Mouse (Mus musculus): ENCODE data around the gene Hey2. TPM values are rescaled to one million over a fixed set of nuclear protein-coding genes. Genes with fewer than 3 reads are reported as not detected.

The Hey2 gene
- polyA plus RNA-seq, 1 experiment from 2014 or later = 5.0 TPM

GRCm38 (mm10) chr10:30810247-30810966 lies 32.2 kb downstream of the Hey2 start:
- 40% methylated on average over 9 of the region's 9 CpGs for WGBS
- Histone ChIP-seq H3K9me3 (no peaks in the 10 kb centered on the region), H3K27ac (no peak overlapping the region), H3K4me3 (replicated peaks) (peak overlapping the region; percentile 39), H3K36me3 (no peaks in the 10 kb centered on the region), H3K4me2 (replicated peaks) (peak overlapping the region; percentile 52), H3K4me1 (replicated peaks) (no peaks in the 10 kb centered on the region), H3K9ac (peak overlapping the region; percentile 44; the same call in 1 of the 2 replicates), H3K27me3 (replicated peaks) (no peaks in the 10 kb centered on the region)
- peak; percentile 74 for ATAC-seq

GRCm38 (mm10) chr10:30803587-30804253 lies 38.9 kb downstream of the Hey2 start:
- ATAC-seq = no peak; the same call in 1 of the 2 replicates
- Histone ChIP-seq H3K4me1 (replicated peaks) (no peaks in the 10 kb centered on the region; the same call in 1 of the 2 replicates), H3K27ac (peak overlapping the region; percentile 97), H3K27me3 (replicated peaks) (no peaks in the 10 kb centered on the region), H3K36me3 (no peaks in the 10 kb centered on the region), H3K4me3 (replicated peaks) (peak overlapping the region; percentile 85), H3K9me3 (no peaks in the 10 kb centered on the region), H3K4me2 (replicated peaks) (peak overlapping the region; percentile 69), H3K9ac (peak overlapping the region; percentile 82)
- 33% methylated on average over 7 of the region's 7 CpGs for WGBS

- Histone ChIP-seq H3K4me2 (replicated peaks) (peak within 1 kb of the TSS; percentile 69), H3K36me3 (no peaks in the 10 kb centered on the region), H3K4me3 (replicated peaks) (peak within 1 kb of the TSS; percentile 85), H3K9me3 (no peaks in the 10 kb centered on the region), H3K27ac (peak within 1 kb of the TSS; percentile 97), H3K4me1 (replicated peaks) (no peaks in the 10 kb centered on the region; the same call in 1 of the 2 replicates), H3K27me3 (replicated peaks) (no peaks in the 10 kb centered on the region), H3K9ac (peak within 1 kb of the TSS; percentile 82)
- peak; percentile 96 for ATAC-seq
- under 1% methylated on average over 89 of the region's 89 CpGs for WGBS
Observed at GRCm38 (mm10) chr10:30802681-30803586, 39.7 kb downstream of the Hey2 start, which contains the start of gene Ncoa7. Gene Ncoa7, minus strand, starts transcription at chr10:30803326.

GRCm38 (mm10) chr10:30802033-30802432 lies 40.6 kb downstream of the Hey2 start:
- Histone ChIP-seq H3K9me3 (no peaks in the 10 kb centered on the region), H3K27ac (no peak overlapping the region), H3K27me3 (replicated peaks) (no peaks in the 10 kb centered on the region), H3K9ac (no peak overlapping the region), H3K4me1 (replicated peaks) (no peaks in the 10 kb centered on the region; the same call in 1 of the 2 replicates), H3K4me3 (replicated peaks) (peak overlapping the region; percentile 85), H3K4me2 (replicated peaks) (peak overlapping the region; percentile 69), H3K36me3 (no peaks in the 10 kb centered on the region)
- ATAC-seq = no peak
- 11% methylated on average over 8 of the region's 8 CpGs for WGBS

GRCm38 (mm10) chr10:30799713-30800450 lies 42.7 kb downstream of the Hey2 start:
- no peaks in the 10 kb centered on the region for H3K27me3 ChIP-seq (replicated peaks)
- no peaks in the 10 kb centered on the region for H3K9me3 ChIP-seq
- ATAC-seq = no peak
- H3K27ac ChIP-seq = no peak overlapping the region
- no peak overlapping the region for H3K9ac ChIP-seq
- H3K4me1 ChIP-seq (replicated peaks) = no peaks in the 10 kb centered on the region; the same call in 1 of the 2 replicates
- H3K36me3 ChIP-seq = no peaks in the 10 kb centered on the region
- H3K4me2 ChIP-seq (replicated peaks) = no peak overlapping the region
- H3K4me3 ChIP-seq (replicated peaks) = no peak overlapping the region
- 85% methylated on average over 2 of the region's 2 CpGs for WGBS

- H3K9me3 ChIP-seq = no peaks in the 10 kb centered on the region
- H3K4me2 ChIP-seq (replicated peaks) = no peak overlapping the region
- H3K36me3 ChIP-seq = no peaks in the 10 kb centered on the region
- no peak overlapping the region for H3K9ac ChIP-seq
- H3K27me3 ChIP-seq (replicated peaks) = no peaks in the 10 kb centered on the region
- H3K4me3 ChIP-seq (replicated peaks) = no peak overlapping the region
- no peaks in the 10 kb centered on the region for H3K4me1 ChIP-seq (replicated peaks)
- no peak overlapping the region for H3K27ac ChIP-seq
- ATAC-seq = no peak
- 82% methylated on average over 5 of the region's 5 CpGs for WGBS
Observed at GRCm38 (mm10) chr10:30796469-30797261, 45.9 kb downstream of the Hey2 start.

GRCm38 (mm10) chr10:30791016-30791415 lies 51.6 kb downstream of the Hey2 start:
- no peak for ATAC-seq
- H3K27ac ChIP-seq = no peak overlapping the region
- no peaks in the 10 kb centered on the region for H3K27me3 ChIP-seq (replicated peaks)
- no peak overlapping the region for H3K4me2 ChIP-seq (replicated peaks)
- no peaks in the 10 kb centered on the region for H3K36me3 ChIP-seq
- no peak overlapping the region for H3K9ac ChIP-seq
- no peaks in the 10 kb centered on the region for H3K9me3 ChIP-seq
- H3K4me3 ChIP-seq (replicated peaks) = no peak overlapping the region
- 77% methylated on average over 3 of the region's 3 CpGs for WGBS
- no peaks in the 10 kb centered on the region for H3K4me1 ChIP-seq (replicated peaks)

GRCm38 (mm10) chr10:30789521-30789920 lies 53.1 kb downstream of the Hey2 start:
- no peak overlapping the region for H3K9ac ChIP-seq
- ATAC-seq = no peak
- no peak overlapping the region for H3K4me3 ChIP-seq (replicated peaks)
- no peaks in the 10 kb centered on the region for H3K4me1 ChIP-seq (replicated peaks)
- H3K27me3 ChIP-seq (replicated peaks) = no peaks in the 10 kb centered on the region
- no peaks in the 10 kb centered on the region for H3K9me3 ChIP-seq
- no peak overlapping the region for H3K4me2 ChIP-seq (replicated peaks)
- WGBS = 92% methylated on average over 5 of the region's 5 CpGs
- no peaks in the 10 kb centered on the region for H3K36me3 ChIP-seq
- no peak overlapping the region for H3K27ac ChIP-seq

GRCm38 (mm10) chr10:30788340-30788721 lies 54.3 kb downstream of the Hey2 start:
- no peaks in the 10 kb centered on the region for H3K27me3 ChIP-seq (replicated peaks)

GRCm38 (mm10) chr10:30787684-30788339 lies 54.8 kb downstream of the Hey2 start:
- H3K4me1 ChIP-seq (replicated peaks) = no peaks in the 10 kb centered on the region
- no peaks in the 10 kb centered on the region for H3K27me3 ChIP-seq (replicated peaks)
- WGBS = 81% methylated on average over 3 of the region's 3 CpGs
- H3K27ac ChIP-seq = no peak overlapping the region
- no peaks in the 10 kb centered on the region for H3K9me3 ChIP-seq
- no peaks in the 10 kb centered on the region for H3K36me3 ChIP-seq
- no peak overlapping the region for H3K4me3 ChIP-seq (replicated peaks)
- ATAC-seq = no peak
- H3K9ac ChIP-seq = no peak overlapping the region
- H3K4me2 ChIP-seq (replicated peaks) = no peak overlapping the region

More at GRCm38 (mm10) chr10:30788340-30788721, 54.3 kb downstream of the Hey2 start:
- 76% methylated on average over 1 of the region's 1 CpGs for WGBS
- no peak overlapping the region for H3K9ac ChIP-seq
- H3K4me3 ChIP-seq (replicated peaks) = no peak overlapping the region
- H3K9me3 ChIP-seq = no peaks in the 10 kb centered on the region
- H3K4me2 ChIP-seq (replicated peaks) = no peak overlapping the region
- H3K4me1 ChIP-seq (replicated peaks) = no peaks in the 10 kb centered on the region
- no peak overlapping the region for H3K27ac ChIP-seq
- no peaks in the 10 kb centered on the region for H3K36me3 ChIP-seq
- no peak for ATAC-seq
